Mouse (Mus musculus): ENCODE data around the gene Kl.

Kl gene

GRCm38 (mm10) chr5:150962756-150963155 lies 10.3 kb downstream of the Kl start:
- 98% methylated on average over 1 of the region's 1 CpGs for WGBS

GRCm38 (mm10) chr5:150967925-150968324 lies 15.5 kb downstream of the Kl start:
- 98% methylated on average over 2 of the region's 2 CpGs for WGBS

- WGBS, result 70% methylated on average over 3 of the region's 3 CpGs
These were observed 18.1 kb downstream of the Kl start for GRCm38 (mm10) chr5:150970551-150970950.

- 75% methylated on average over 6 of the region's 6 CpGs for WGBS
These were observed 18.7 kb downstream of the Kl start for GRCm38 (mm10) chr5:150971126-150971525.

GRCm38 (mm10) chr5:150974226-150974625 lies 21.8 kb downstream of the Kl start:
- 75% methylated on average over 3 of the region's 3 CpGs for WGBS

GRCm38 (mm10) chr5:150977383-150977958 lies 25.1 kb downstream of the Kl start:
- WGBS, result 91% methylated on average over 14 of the region's 14 CpGs

- 76% methylated on average over 5 of the region's 5 CpGs for whole genome bisulfite sequencing
These were observed 27.1 kb downstream of the Kl start for GRCm38 (mm10) chr5:150979341-150980136.

- WGBS, result 100% methylated on average over 2 of the region's 2 CpGs
These were observed 29.7 kb downstream of the Kl start for GRCm38 (mm10) chr5:150982082-150982481.

- 93% methylated on average over 7 of the region's 7 CpGs for WGBS
These were observed 41.7 kb downstream of the Kl start for GRCm38 (mm10) chr5:150994096-150994495.

GRCm38 (mm10) chr5:150996586-150996985 lies 44.2 kb downstream of the Kl start:
- WGBS, result 41% methylated on average over 2 of the region's 2 CpGs

GRCm38 (mm10) chr5:151001111-151001510 lies 48.7 kb downstream of the Kl start:
- 96% methylated on average over 7 of the region's 7 CpGs for WGBS

- WGBS, result 99% methylated on average over 4 of the region's 4 CpGs
These were observed 49.6 kb downstream of the Kl start for GRCm38 (mm10) chr5:151002051-151002450.

- 93% methylated on average over 1 of the region's 1 CpGs for WGBS
These were observed 51.9 kb downstream of the Kl start for GRCm38 (mm10) chr5:151004216-151004755.

- 87% methylated on average over 5 of the region's 5 CpGs for WGBS
These were observed 66.0 kb downstream of the Kl start for GRCm38 (mm10) chr5:151018450-151018849.

- WGBS, result 69% methylated on average over 5 of the region's 5 CpGs
These were observed 66.6 kb downstream of the Kl start for GRCm38 (mm10) chr5:151018959-151019358.

GRCm38 (mm10) chr5:151020031-151020820 lies 67.8 kb downstream of the Kl start:
- WGBS, result 58% methylated on average over 13 of the region's 13 CpGs

- 69% methylated on average over 14 of the region's 14 CpGs for WGBS
These were observed 68.4 kb downstream of the Kl start for GRCm38 (mm10) chr5:151020831-151021230.

- 39% methylated on average over 7 of the region's 7 CpGs for WGBS
These were observed 69.6 kb downstream of the Kl start for GRCm38 (mm10) chr5:151022026-151022425.

- 10% methylated on average over 1 of the region's 1 CpGs for WGBS
These were observed 70.5 kb downstream of the Kl start for GRCm38 (mm10) chr5:151022939-151023338.

- 8% methylated on average over 8 of the region's 8 CpGs for WGBS
These were observed 71.1 kb downstream of the Kl start for GRCm38 (mm10) chr5:151023461-151023860.

GRCm38 (mm10) chr5:151024483-151024882 lies 72.1 kb downstream of the Kl start:
- whole genome bisulfite sequencing, result 84% methylated on average over 2 of the region's 2 CpGs

- WGBS, result 89% methylated on average over 4 of the region's 4 CpGs
These were observed 73.7 kb downstream of the Kl start for GRCm38 (mm10) chr5:151026069-151026468.

All from cerebral cortex, adult 2 months (tissue).